Mouse (Mus musculus) embryonic facial prominence, embryonic 15.5 days (tissue): ENCODE measurements around the gene Ddost. TPM values are rescaled to one million over a fixed set of nuclear protein-coding genes. Genes with fewer than 3 reads are reported as not detected.

Experiments used
- ATAC-seq: fragments of 200-750 bp; cut with Nextera tagmentation; 2 replicates; pipeline ENCODE4 v1.8.0; 2017; ENCODE audit warnings: low read depth, moderate TSS enrichment; ENCODE audit not compliant: insufficient number of reproducible peaks, low FRiP score, low TSS enrichment
- H3K27ac ChIP-seq: fragments of 300-500 bp; sonication (generic); replicated peaks from 2 replicates; pipeline ENCODE4 v1.5.1; 2015; ENCODE audit warnings: mild to moderate bottlenecking, inconsistent platforms
- H3K27me3 ChIP-seq: fragments of 300-500 bp; sonication (generic); 2 replicates; pipeline ENCODE4 v1.6.1; 2015; ENCODE audit warnings: inconsistent platforms
- H3K36me3 ChIP-seq: fragments of 300-500 bp; sonication (generic); 2 replicates; pipeline ENCODE4 v1.6.1; 2015; ENCODE audit warnings: mild to moderate bottlenecking, inconsistent platforms
- H3K4me1 ChIP-seq: fragments of 300-500 bp; sonication (generic); 2 replicates; pipeline ENCODE4 v1.6.1; 2015; ENCODE audit warnings: inconsistent platforms
- H3K4me2 ChIP-seq: fragments of 300-500 bp; sonication (generic); replicated peaks from 2 replicates; pipeline ENCODE4 v1.6.1; 2015; ENCODE audit warnings: mild to moderate bottlenecking, inconsistent platforms
- H3K4me3 ChIP-seq: fragments of 300-500 bp; sonication (generic); replicated peaks from 2 replicates; pipeline ENCODE4 v1.5.1; 2015; ENCODE audit warnings: mild to moderate bottlenecking, inconsistent platforms
- H3K9ac ChIP-seq: fragments of 300-500 bp; sonication (generic); 2 replicates; pipeline ENCODE4 v1.6.1; 2015; ENCODE audit warnings: inconsistent platforms
- H3K9me3 ChIP-seq: fragments of 300-500 bp; sonication (generic); replicated peaks from 2 replicates; pipeline ENCODE4 v1.6.1; 2016; ENCODE audit warnings: inconsistent platforms
- WGBS: fragments of 180-500 bp; shearing (Covaris S2); methylation state at CpG from one replicate; pipeline ENCODE4 v1.1.7; 2015; 5-methylcytosine and 5-hydroxymethylcytosine counted together
- polyA plus RNA-seq: library from polyadenylated mRNA; unstranded; fragments of >200 nt; fragmentation: Nextera tagmentation; extraction: Ambion mirVana; gene quantifications from 2 replicates; pipeline ENCODE4 v1.2.1, GENCODE M21; 2015

Gene Ddost
- polyA plus RNA-seq, 1 experiment from 2014 or later, result 369 TPM

GRCm38 (mm10) chr4:138339963-138340362, 35.4 kb downstream of the Ddost start:
- no peak overlapping the region for H3K27ac ChIP-seq
- no peaks in the 10 kb centered on the region for H3K36me3 ChIP-seq
- no peak overlapping the region for H3K4me2 ChIP-seq
- H3K27me3 ChIP-seq, result no peaks in the 10 kb centered on the region
- no peak overlapping the region for H3K4me3 ChIP-seq
- no peak for ATAC-seq
- no peak overlapping the region for H3K9ac ChIP-seq
- H3K9me3 ChIP-seq, result no peaks in the 10 kb centered on the region
- 22% methylated on average over 4 of the region's 4 CpGs for WGBS
- peaks cover 15% of the 10 kb centered on the region; the same call in 1 of the 2 replicates for H3K4me1 ChIP-seq

- Histone ChIP-seq H3K27ac (no peak overlapping the region; the same call in 1 of the 2 replicates), H3K36me3 (no peaks in the 10 kb centered on the region), H3K9ac (no peak overlapping the region), H3K4me3 (no peak overlapping the region), H3K27me3 (no peaks in the 10 kb centered on the region), H3K4me1 (peaks cover 15% of the 10 kb centered on the region; the same call in 1 of the 2 replicates), H3K9me3 (no peaks in the 10 kb centered on the region), H3K4me2 (no peak overlapping the region)
- ATAC-seq, result no peak
- 42% methylated on average over 8 of the region's 8 CpGs for WGBS
Observed at GRCm38 (mm10) chr4:138341393-138341792, 36.9 kb downstream of the Ddost start.

GRCm38 (mm10) chr4:138342048-138342447, 37.5 kb downstream of the Ddost start:
- Histone ChIP-seq H3K36me3 (no peaks in the 10 kb centered on the region), H3K4me3 (no peak overlapping the region), H3K9me3 (no peaks in the 10 kb centered on the region), H3K9ac (no peak overlapping the region), H3K4me1 (peaks cover 15% of the 10 kb centered on the region; the same call in 1 of the 2 replicates), H3K4me2 (no peak overlapping the region), H3K27ac (no peak overlapping the region), H3K27me3 (no peaks in the 10 kb centered on the region)
- WGBS, result 54% methylated on average over 7 of the region's 7 CpGs
- ATAC-seq, result no peak

GRCm38 (mm10) chr4:138342778-138343177, 38.2 kb downstream of the Ddost start:
- no peaks in the 10 kb centered on the region for H3K36me3 ChIP-seq
- peaks cover 15% of the 10 kb centered on the region; the same call in 1 of the 2 replicates for H3K4me1 ChIP-seq
- H3K4me2 ChIP-seq, result no peak overlapping the region
- no peak overlapping the region for H3K4me3 ChIP-seq
- no peak for ATAC-seq
- H3K9me3 ChIP-seq, result no peaks in the 10 kb centered on the region
- H3K9ac ChIP-seq, result no peak overlapping the region
- no peak overlapping the region for H3K27ac ChIP-seq
- whole genome bisulfite sequencing, result 79% methylated on average over 6 of the region's 6 CpGs
- no peaks in the 10 kb centered on the region for H3K27me3 ChIP-seq

- 63% methylated on average over 10 of the region's 10 CpGs for WGBS
- H3K27me3 ChIP-seq, result no peaks in the 10 kb centered on the region
- H3K4me1 ChIP-seq, result peaks cover 15% of the 10 kb centered on the region; the same call in 1 of the 2 replicates
- no peak overlapping the region for H3K4me2 ChIP-seq
- no peaks in the 10 kb centered on the region for H3K9me3 ChIP-seq
- ATAC-seq, result no peak
- H3K36me3 ChIP-seq, result no peaks in the 10 kb centered on the region
- no peak overlapping the region for H3K27ac ChIP-seq
- no peak overlapping the region for H3K4me3 ChIP-seq
- no peak overlapping the region for H3K9ac ChIP-seq
Observed at GRCm38 (mm10) chr4:138343341-138343837, 38.9 kb downstream of the Ddost start.

GRCm38 (mm10) chr4:138344891-138345545, 40.5 kb downstream of the Ddost start:
- no peaks in the 10 kb centered on the region for H3K36me3 ChIP-seq
- H3K4me1 ChIP-seq, result peaks cover 15% of the 10 kb centered on the region; the same call in 1 of the 2 replicates
- H3K4me2 ChIP-seq, result no peak overlapping the region
- no peaks in the 10 kb centered on the region for H3K9me3 ChIP-seq
- no peak overlapping the region for H3K9ac ChIP-seq
- no peak overlapping the region for H3K4me3 ChIP-seq
- no peak overlapping the region for H3K27ac ChIP-seq
- H3K27me3 ChIP-seq, result no peaks in the 10 kb centered on the region
- no peak for ATAC-seq
- WGBS, result 73% methylated on average over 9 of the region's 9 CpGs

- Histone ChIP-seq H3K9ac (no peak overlapping the region), H3K27me3 (no peaks in the 10 kb centered on the region), H3K4me2 (no peak overlapping the region), H3K36me3 (no peaks in the 10 kb centered on the region), H3K9me3 (0 out of 2 replicates have a peak, but pooled peaks cover 3% of the 10 kb centered on the region), H3K27ac (no peak overlapping the region), H3K4me1 (peaks cover 8% of the 10 kb centered on the region; the same call in 1 of the 2 replicates), H3K4me3 (no peak overlapping the region)
- ATAC-seq, result no peak
- WGBS, result 67% methylated on average over 1 of the region's 1 CpGs
Observed at GRCm38 (mm10) chr4:138347280-138347679, 42.8 kb downstream of the Ddost start.

- Histone ChIP-seq H3K9me3 (0 out of 2 replicates have a peak, but pooled peaks cover 3% of the 10 kb centered on the region), H3K4me1 (no peaks in the 10 kb centered on the region), H3K9ac (no peak overlapping the region), H3K27me3 (no peaks in the 10 kb centered on the region), H3K27ac (no peak overlapping the region), H3K4me2 (no peak overlapping the region), H3K4me3 (no peak overlapping the region), H3K36me3 (no peaks in the 10 kb centered on the region)
- 70% methylated on average over 7 of the region's 7 CpGs for WGBS
- ATAC-seq, result no peak
Observed at GRCm38 (mm10) chr4:138348716-138349115, 44.2 kb downstream of the Ddost start.

GRCm38 (mm10) chr4:138351821-138352220, 47.3 kb downstream of the Ddost start:
- Histone ChIP-seq H3K4me2 (no peak overlapping the region), H3K27ac (no peak overlapping the region), H3K9me3 (0 out of 2 replicates have a peak, but pooled peaks cover 3% of the 10 kb centered on the region), H3K9ac (no peak overlapping the region), H3K4me3 (no peak overlapping the region), H3K36me3 (no peaks in the 10 kb centered on the region), H3K4me1 (no peaks in the 10 kb centered on the region), H3K27me3 (no peaks in the 10 kb centered on the region)
- no peak for ATAC-seq
- 87% methylated on average over 5 of the region's 5 CpGs for WGBS

- H3K4me2 ChIP-seq, result no peak overlapping the region
- H3K27me3 ChIP-seq, result no peaks in the 10 kb centered on the region
- 0 out of 2 replicates have a peak, but pooled peaks cover 3% of the 10 kb centered on the region for H3K9me3 ChIP-seq
- H3K36me3 ChIP-seq, result no peaks in the 10 kb centered on the region
- no peaks in the 10 kb centered on the region for H3K4me1 ChIP-seq
- no peak overlapping the region for H3K4me3 ChIP-seq
- no peak overlapping the region for H3K9ac ChIP-seq
- no peak overlapping the region for H3K27ac ChIP-seq
- ATAC-seq, result no peak
- WGBS, result 67% methylated on average over 6 of the region's 6 CpGs
Observed at GRCm38 (mm10) chr4:138352692-138353091, 48.2 kb downstream of the Ddost start.

GRCm38 (mm10) chr4:138353438-138354171, 49.1 kb downstream of the Ddost start:
- Histone ChIP-seq H3K4me2 (no peak overlapping the region), H3K4me1 (no peaks in the 10 kb centered on the region), H3K9me3 (0 out of 2 replicates have a peak, but pooled peaks cover 3% of the 10 kb centered on the region), H3K4me3 (no peak overlapping the region), H3K27ac (no peak overlapping the region), H3K9ac (no peak overlapping the region), H3K36me3 (no peaks in the 10 kb centered on the region), H3K27me3 (no peaks in the 10 kb centered on the region)
- WGBS, result 75% methylated on average over 10 of the region's 10 CpGs
- ATAC-seq, result no peak
